Mouse (Mus musculus) regulatory T cell (primary cell): ENCODE results near the gene Itpr1.

Experiments
- in situ Hi-C: fragments of 300-600 bp; cut with MboI, MseI; formaldehyde crosslinking; loops from one replicate; pipeline ENCODE4 v1.15.1; 2025; ENCODE audit warnings: high pct_unique_total_duplicates

Itpr1 gene

DNA sequence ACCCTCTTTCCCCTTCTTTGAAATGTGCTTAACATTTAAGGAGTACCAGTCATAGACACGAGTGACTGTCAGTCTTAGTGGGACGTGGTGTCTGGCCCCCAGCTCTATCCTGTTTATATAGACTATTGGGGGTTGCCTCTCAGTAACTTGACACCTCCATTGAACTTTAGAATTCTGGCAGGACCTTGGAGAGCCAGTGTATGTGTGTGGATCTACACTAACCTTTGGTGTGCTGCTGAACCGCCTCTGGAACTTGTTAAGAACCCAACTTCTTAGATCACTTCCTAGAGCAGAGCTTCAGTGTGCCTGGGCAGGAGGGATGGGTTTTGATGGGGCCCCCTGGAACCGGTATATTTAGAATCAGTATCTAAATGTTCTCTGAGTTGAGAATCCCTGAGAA is 26.2 kb downstream of the Itpr1 start:
- in situ Hi-C loops = no loop called here

DNA sequence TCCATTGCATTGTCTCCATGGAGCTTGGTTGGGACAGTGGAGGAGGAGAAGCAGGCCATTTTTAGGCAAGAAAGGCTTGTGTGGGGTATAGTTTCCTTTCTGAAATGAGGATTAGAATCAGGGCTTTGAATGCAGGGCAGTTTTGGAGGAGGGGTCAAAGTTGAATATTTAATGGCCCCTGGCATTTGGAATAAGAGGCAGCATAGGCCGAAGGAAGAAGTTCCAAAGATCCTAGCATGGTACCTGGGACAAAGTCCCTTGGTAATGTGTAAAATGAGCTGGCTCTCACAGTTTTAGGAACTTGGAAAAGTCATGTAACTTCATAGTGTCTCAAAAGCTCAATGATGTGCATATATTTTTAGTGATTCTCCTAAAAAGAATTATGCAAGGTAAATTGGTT is 27.1 kb downstream of the Itpr1 start:
- in situ Hi-C loops = no loop called here

DNA sequence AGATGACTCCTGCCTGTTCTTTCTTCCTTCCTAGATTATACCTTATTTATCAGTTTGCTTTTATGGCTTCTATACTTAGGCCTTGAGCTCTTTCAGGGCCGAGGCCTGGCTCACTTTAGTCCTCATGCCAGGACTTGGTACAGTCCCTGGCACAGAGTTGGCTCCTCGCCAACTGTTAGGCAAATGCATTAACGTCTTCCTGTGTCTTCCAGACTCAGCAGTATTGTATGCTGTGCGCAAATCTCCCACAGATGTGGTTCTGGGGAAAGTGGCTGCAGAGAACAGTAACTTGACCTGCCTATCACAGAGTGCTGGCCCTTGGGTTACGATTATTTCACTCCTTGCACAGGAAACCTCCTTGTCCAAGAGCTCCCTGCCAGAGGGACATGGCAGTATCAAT is 27.9 kb downstream of the Itpr1 start:
- in situ Hi-C loops = no loop called here

DNA sequence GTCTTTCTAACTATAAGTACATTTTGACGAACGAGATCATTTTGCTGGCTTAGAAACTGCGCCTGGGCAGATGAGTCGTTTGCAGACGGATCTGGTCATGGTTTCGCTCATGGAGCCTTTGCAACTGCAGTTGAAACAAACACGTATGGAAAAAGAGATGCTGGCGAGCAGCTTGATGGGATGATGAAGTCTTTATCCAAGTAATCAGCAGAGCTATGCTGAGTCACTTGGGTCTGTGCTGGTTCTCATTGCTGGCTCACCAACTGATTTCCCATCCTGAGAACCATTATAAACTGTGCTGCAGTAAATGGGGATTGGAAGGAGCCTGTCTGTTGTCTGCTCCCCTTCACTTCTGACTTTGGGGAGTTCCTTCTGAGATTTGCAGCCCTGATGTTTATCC is 31.7 kb downstream of the Itpr1 start:
- in situ Hi-C loops = no loop called here

GRCm38 (mm10) chr6:108246369-108247085 is 33.6 kb downstream of the Itpr1 start:
- in situ Hi-C loops = no loop called here

- in situ Hi-C loops = no loop called here
Measured at GRCm38 (mm10) chr6:108247211-108247610, 34.3 kb downstream of the Itpr1 start.

DNA sequence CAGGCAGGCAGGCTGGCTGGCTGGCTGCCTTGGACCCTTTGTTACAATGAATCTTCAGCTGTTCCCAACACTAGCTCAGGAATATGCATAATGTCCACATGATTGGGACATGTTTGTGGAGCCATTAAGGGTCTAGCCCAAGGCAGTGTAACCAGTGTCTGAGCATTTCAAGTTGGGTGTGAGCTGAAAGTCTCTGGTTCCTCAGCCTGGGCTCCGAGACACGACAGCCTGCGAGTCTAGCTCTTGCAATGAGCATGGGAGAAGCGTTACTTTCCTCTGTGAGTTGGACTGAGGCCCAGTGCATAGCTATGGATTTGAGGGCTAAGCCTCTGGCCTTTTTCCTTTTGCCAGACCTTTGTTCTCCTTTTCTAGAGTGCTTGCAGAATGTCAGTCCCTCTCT is 35.6 kb downstream of the Itpr1 start:
- in situ Hi-C loops = no loop called here

DNA sequence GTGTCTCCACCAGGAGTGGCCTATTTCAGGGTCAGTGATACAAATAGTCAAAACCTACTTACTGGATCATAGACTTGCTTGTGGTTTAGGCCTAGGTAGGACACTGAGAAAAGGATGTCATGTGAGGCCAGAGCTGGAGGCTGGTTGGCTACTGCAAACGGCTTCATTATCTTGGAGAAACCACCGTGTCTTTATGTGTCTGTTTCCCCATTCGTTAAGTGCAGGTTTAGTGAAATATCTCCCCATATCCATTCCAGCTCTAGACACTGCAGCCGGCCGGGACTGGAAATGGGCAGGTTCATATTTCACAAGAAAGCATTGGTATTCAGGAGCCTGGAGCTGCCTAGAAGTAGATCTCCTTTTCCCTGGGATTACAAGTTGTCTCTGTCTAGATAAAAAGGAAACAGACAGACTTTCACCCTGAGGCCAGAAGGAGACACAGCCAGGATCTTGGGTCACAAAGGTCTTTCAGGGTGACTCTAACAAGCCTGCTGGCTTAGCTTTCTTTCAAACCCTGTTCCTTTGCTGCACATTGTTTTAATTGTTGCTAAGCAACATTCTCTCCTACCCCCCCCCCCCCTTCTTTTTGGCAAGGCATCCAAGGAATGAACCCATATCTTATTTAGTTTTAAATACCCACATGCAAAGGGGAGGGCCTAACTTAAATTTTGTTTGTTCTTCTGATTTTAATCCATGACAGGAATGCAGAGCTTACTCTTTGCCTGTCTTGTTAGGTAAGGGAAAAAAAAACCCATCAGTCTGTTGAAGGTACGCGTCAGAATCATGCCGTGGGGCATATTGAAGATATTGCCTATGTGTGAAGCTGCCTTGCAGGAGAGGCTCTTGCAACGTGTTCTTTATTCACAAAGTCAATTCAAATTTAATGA is 36.4 kb downstream of the Itpr1 start:
- in situ Hi-C loops = no loop called here

GRCm38 (mm10) chr6:108249918-108250225 is 37.0 kb downstream of the Itpr1 start:
- in situ Hi-C loops = no loop called here

DNA sequence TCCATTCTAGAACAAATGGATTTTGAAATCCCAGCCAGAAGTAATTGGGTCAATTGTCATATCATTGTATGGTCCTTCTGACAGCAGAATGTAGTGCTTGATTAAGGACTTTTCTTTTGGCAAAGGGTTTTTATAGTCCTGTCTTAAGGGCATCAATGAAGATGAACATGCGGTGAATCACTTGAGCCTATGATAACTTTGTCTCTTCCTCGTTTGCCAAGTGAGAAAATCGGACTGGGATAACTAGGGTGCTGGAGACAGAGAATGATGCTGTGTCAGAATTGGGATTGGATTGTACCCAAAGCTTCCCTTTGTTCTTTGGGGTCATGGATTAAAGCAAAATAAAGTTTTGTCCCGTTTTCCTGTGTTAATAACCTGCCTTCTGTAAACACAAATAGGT is 37.5 kb downstream of the Itpr1 start:
- in situ Hi-C loops = no loop called here

- in situ Hi-C loops = no loop called here
Measured at GRCm38 (mm10) chr6:108252565-108253360, 39.9 kb downstream of the Itpr1 start.

GRCm38 (mm10) chr6:108254132-108255064 is 41.5 kb downstream of the Itpr1 start:
- in situ Hi-C loops = no loop called here

- in situ Hi-C loops = no loop called here
Measured at GRCm38 (mm10) chr6:108255880-108256279, 43.0 kb downstream of the Itpr1 start.

DNA sequence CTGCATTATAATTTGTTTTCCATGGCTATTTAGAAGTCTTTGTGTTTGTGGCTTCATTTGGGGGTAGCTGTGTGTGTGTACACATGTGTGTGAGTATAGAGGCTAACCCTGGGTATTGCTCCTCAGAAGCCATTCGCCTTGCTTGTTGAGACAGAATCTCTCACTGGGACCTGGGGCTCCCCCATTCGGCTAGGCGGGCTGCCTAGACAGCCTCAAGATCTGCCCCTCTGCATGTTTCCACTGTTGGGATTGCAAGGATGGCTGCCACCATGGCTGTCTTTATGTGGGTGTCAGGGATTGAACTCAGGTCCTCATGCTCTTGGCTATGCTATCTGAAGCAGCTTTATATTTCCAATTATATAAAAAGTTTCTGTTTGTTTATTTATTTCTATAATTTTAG is 44.3 kb downstream of the Itpr1 start:
- in situ Hi-C loops = no loop called here

GRCm38 (mm10) chr6:108258631-108259030 is 45.7 kb downstream of the Itpr1 start:
- in situ Hi-C loops = no loop called here

- in situ Hi-C loops = no loop called here
Measured at GRCm38 (mm10) chr6:108259671-108260070, 46.8 kb downstream of the Itpr1 start.

- in situ Hi-C loops = no loop called here
Measured at GRCm38 (mm10) chr6:108261506-108261905, 48.6 kb downstream of the Itpr1 start.

DNA sequence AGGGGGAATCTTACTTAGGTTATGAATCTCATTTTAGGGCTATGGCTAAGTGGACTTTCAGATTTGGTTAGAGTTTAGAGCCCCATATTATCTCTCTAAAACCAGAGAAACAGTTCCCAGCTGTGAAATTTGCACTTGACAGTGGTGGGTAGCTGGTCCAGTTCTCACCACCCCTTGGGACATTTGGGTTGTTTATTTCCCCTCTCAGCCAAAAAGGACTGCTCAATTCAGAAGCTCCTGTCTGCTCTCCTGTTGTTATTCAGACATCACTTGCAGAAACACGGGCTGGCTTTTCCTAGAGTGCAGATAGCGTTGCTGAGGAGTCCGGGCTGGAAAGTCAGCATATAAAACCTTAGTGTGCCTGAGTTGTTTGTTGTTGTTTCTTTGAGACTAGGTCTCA is 51.3 kb downstream of the Itpr1 start:
- in situ Hi-C loops = no loop called here

GRCm38 (mm10) chr6:108273451-108273850 is 60.6 kb downstream of the Itpr1 start:
- in situ Hi-C loops = no loop called here

DNA sequence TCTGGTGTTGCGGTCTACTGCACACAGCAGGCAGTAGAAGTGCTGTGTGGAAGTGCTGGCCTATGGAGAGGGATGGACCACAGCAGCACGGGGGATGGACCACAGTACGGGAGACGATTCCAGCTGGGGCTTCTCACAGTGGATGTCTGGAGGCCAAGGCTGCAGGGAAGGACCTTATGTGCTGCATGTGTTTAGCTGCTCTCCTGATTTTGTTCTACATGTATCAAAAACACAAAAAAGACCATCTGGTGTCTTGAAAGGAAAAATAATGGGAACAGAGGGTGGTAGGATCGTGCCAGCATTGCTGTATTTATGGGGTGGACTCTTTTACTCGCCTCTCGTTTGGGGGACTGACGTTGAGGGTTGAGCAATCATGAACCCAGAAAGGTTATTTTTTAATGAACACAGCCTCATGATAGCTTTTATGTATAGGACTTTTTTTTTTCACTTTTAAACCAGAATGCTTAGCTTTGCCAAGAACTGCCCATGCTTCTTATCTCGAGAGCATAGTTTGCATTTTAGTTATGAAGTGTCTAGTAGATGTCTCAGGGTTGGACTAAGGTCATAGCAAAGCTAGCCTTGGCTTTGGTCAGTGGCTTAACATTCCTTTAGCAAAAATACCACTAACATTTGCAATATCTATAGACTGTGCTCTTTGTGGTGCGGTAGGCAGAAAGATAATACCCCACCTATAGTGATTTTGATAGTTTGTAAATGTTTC is 61.6 kb downstream of the Itpr1 start:
- in situ Hi-C loops = no loop called here
